Mouse (Mus musculus) small intestine, adult 2 months (tissue): ENCODE data around the gene Lin37. TPM values are rescaled to one million over a fixed set of nuclear protein-coding genes. Genes with fewer than 3 reads are reported as not detected.

Source experiments
- H3K27ac ChIP-seq: fragments of 200-500 bp; 2 replicates; pipeline ENCODE4 v1.5.1; 2012; ENCODE audit warnings: low read depth, low read length, control low read depth, inconsistent platforms; ENCODE audit not compliant: insufficient read depth
- H3K27me3 ChIP-seq: fragments of 200-500 bp; 2 replicates; pipeline ENCODE4 v1.6.1; 2012; ENCODE audit warnings: mild to moderate bottlenecking, moderate library complexity, low read length, inconsistent platforms; ENCODE audit not compliant: control insufficient read depth, insufficient read depth
- H3K36me3 ChIP-seq: fragments of 200-500 bp; 2 replicates; pipeline ENCODE4 v1.6.1; 2012; ENCODE audit warnings: mild to moderate bottlenecking, low read length, control low read depth, inconsistent platforms; ENCODE audit not compliant: control insufficient read depth, insufficient read depth
- H3K4me1 ChIP-seq: fragments of 200-500 bp; 2 replicates; pipeline ENCODE4 v1.6.1; 2012; ENCODE audit warnings: low read length, inconsistent platforms, mixed read lengths; ENCODE audit not compliant: control insufficient read depth, insufficient read depth, insufficient read length
- H3K4me3 ChIP-seq: fragments of 200-500 bp; 2 replicates; pipeline ENCODE4 v1.5.1; 2012; ENCODE audit warnings: low read depth, mild to moderate bottlenecking, control low read depth, inconsistent platforms, low read length, moderate library complexity
- CTCF ChIP-seq: fragments of 200-500 bp; IDR thresholded peaks from 2 replicates; pipeline ENCODE4 v1.5.1; 2012; ENCODE audit warnings: low read depth, mild to moderate bottlenecking, control low read depth, inconsistent platforms, low read length, moderate library complexity, mixed read lengths; ENCODE audit not compliant: insufficient replicate concordance, insufficient read length; ENCODE audit errors: extremely low read depth
- POLR2A ChIP-seq: fragments of 200-500 bp; IDR thresholded peaks from 2 replicates; pipeline ENCODE4 v1.6.1; 2012; ENCODE audit warnings: low read depth, mild to moderate bottlenecking, control low read depth, inconsistent platforms, low read length, moderate library complexity
- WGBS: fragments of 180-500 bp; shearing (Covaris S2); methylation state at CpG from one replicate; pipeline ENCODE4 v1.1.7; 2018; 5-methylcytosine and 5-hydroxymethylcytosine counted together
- polyA plus RNA-seq: library from polyadenylated mRNA; depleted of rRNA; stranded (reverse); fragments of >200 nt; gene quantifications from 2 replicates; pipeline ENCODE4 v1.2.3, GENCODE M21; 2012

Gene Lin37
- polyA plus RNA-seq, 1 experiment = 37.9 TPM

DNA sequence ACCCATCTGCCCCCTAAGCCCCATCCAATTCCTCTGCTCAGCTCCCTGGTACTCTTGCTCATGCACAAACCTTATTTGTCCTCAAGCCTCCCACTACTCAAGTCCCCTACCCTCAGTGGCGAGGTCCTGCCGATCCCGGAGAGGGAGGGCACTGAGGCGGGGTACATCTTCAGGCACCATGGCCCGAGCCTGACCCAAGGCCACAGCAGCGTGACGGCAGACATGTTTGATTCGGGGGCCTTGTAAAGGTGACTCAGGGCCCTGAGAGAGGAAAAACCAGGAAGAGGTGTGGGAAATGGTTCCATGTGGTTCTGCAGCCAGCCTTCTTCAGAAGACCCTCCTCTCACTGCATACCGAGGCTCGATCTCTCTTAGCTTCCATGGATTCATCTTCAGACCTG is 24.7 kb upstream of the Lin37 start:
- Histone ChIP-seq H3K27me3 (no peaks in the 10 kb centered on the region), H3K27ac (no peak overlapping the region), H3K36me3 (peaks cover 67% of the 10 kb centered on the region), H3K4me1 (peaks cover 3% of the 10 kb centered on the region; the same call in 1 of the 2 replicates), H3K4me3 (no peak overlapping the region)
- WGBS = 95% methylated on average over 10 of the region's 10 CpGs
- TF ChIP-seq POLR2A (no peak), CTCF (no peak)

DNA sequence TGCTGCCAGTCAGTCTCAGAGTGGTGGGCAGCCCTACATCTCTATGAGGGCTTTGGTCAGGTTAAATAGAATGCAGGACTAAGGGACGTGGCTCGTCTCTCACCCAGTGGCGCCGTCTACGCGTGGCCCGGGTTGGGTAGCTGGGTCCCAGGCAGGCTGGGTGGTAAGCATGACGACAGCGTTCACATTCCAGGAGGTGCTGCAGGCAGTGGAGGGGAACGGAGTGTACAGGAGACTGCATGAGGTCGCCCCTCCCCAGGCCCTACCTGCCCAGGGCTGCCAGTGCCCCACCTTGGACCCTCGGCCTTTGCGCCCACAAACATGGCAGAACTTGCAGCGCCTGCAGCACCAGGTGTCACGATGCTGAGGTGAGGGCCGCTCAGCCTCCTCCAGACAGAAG is 21.9 kb upstream of the Lin37 start:
- Histone ChIP-seq H3K27ac (no peak overlapping the region), H3K27me3 (no peaks in the 10 kb centered on the region), H3K4me1 (no peaks in the 10 kb centered on the region), H3K4me3 (no peak overlapping the region), H3K36me3 (peaks cover 93% of the 10 kb centered on the region)
- 95% methylated on average over 16 of the region's 16 CpGs for WGBS
- TF ChIP-seq CTCF (no peak), POLR2A (no peak)

DNA sequence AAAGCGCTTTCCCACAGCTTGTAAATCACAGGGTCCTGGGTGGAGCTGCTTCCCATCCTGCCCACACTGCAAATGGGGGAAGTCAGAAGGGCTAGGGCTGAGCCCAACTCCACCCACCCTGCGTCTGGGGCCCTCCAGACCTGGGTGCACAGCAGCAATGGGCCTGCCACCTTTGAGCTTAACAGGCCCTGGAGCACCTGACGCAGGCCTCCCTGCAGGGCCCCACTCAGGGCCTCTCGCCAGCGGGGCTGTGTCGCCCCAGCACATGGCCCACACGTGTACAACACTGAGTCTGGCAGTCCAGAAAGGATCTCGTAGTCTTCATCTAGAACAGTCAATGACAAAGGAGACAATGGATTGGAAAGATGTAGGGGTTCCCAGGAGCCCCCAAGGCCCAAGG is 20.3 kb upstream of the Lin37 start:
- Histone ChIP-seq H3K4me3 (no peak overlapping the region), H3K4me1 (no peaks in the 10 kb centered on the region), H3K36me3 (peaks cover 95% of the 10 kb centered on the region), H3K27me3 (no peaks in the 10 kb centered on the region), H3K27ac (no peak overlapping the region)
- no peak for TF ChIP-seq POLR2A
- no peak for TF ChIP-seq CTCF
- WGBS = 81% methylated on average over 8 of the region's 8 CpGs

DNA sequence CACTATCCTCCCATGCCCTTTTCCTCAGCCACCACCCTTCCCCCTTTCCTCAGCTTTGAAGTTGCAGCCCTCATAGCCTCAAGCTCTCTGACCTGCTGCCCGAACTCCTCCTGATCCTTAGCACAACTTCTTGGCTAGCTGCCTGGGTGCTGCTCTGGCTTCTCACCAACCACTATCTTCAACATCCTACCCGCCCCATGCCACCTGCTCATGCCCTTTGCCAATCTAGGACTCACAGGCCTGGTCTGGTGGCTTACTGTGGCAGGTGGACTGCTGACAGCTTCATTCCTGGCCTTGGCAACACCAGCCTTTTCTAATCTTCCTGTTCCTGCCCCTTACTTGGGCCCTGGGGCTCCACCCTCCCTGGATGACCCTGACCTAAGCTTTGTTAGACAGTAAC is 13.3 kb upstream of the Lin37 start:
- Histone ChIP-seq H3K36me3 (peaks cover 86% of the 10 kb centered on the region), H3K27me3 (no peaks in the 10 kb centered on the region), H3K4me3 (no peak overlapping the region), H3K27ac (peak overlapping the region; percentile 13; the same call in 1 of the 2 replicates), H3K4me1 (no peaks in the 10 kb centered on the region)
- whole genome bisulfite sequencing = 16% methylated on average over 2 of the region's 2 CpGs
- TF ChIP-seq CTCF (no peak), POLR2A (no peak)

DNA sequence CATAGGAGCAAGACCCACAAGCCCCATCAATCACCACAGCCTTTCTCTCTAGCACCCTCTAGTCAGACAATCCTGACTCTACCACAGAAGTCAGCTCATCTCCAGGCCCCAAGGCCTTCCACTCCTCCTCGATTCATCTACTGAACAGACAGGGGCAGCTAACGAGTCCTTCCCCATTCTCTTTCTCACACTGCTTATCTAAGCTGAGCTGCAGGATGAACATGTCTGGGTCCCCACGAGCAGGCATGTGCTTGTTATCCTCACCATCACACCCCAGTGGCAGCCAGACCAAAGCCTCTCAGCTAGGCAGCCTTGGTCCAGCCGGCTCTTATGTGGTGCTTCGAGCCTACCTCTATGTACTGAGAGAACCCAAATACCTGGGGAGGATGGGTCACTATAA is 12.8 kb upstream of the Lin37 start:
- H3K27ac ChIP-seq = peak overlapping the region; percentile 3; the same call in 1 of the 2 replicates
- 35% methylated on average over 5 of the region's 5 CpGs for WGBS
- no peaks in the 10 kb centered on the region for H3K4me1 ChIP-seq
- no peak for TF ChIP-seq CTCF
- TF ChIP-seq POLR2A = no peak
- peaks cover 84% of the 10 kb centered on the region for H3K36me3 ChIP-seq
- H3K27me3 ChIP-seq = no peaks in the 10 kb centered on the region
- H3K4me3 ChIP-seq = no peak overlapping the region

DNA sequence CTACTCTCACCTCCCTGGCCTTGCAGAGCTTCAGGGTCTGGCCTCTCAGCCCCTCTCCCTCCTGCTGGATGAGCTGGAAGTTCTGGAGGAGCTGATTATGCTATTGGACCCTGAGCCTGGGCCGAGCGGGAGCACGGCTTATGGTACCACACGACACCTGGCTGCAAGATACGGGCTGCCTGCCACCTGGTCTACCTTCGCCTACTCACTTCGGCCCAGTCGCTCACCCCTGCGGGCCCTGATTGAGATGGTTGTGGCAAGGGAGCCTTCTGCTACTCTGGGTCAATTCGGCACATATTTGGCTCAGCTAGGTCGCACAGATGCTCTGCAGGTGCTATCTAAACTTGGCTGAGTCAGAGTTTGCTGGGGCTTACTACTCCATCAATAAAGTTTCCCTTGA is 7.9 kb upstream of the Lin37 start:
- 86% methylated on average over 11 of the region's 11 CpGs for WGBS
- Histone ChIP-seq H3K27ac (no peak overlapping the region), H3K4me3 (no peak overlapping the region), H3K4me1 (peaks cover 4% of the 10 kb centered on the region; the same call in 1 of the 2 replicates), H3K27me3 (no peaks in the 10 kb centered on the region), H3K36me3 (peaks cover 43% of the 10 kb centered on the region)
- TF ChIP-seq CTCF = no peak
- TF ChIP-seq POLR2A = no peak

DNA sequence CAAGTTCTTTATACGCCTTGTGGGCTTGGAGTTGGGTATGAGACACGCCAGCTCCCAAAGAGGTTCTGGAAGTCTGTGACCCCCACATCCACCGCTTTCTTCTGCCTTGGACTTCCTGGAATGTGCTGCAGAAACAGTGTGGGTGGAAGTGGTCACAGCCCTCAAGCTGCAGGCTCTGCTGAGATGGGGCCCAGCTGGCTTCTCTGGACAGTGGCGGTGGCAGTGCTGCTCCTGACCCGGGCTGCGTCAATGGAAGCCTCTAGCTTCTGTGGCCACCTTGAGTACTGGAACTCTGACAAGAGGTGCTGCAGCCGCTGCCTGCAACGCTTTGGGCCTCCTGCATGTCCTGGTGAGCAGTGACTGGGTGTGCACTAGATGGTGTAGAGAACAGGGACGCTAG is 6.4 kb upstream of the Lin37 start:
- 77% methylated on average over 9 of the region's 9 CpGs for WGBS

More for the DNA sequence above, 6.4 kb upstream of the Lin37 start:
- TF ChIP-seq POLR2A (no peak), CTCF (no peak)
- Histone ChIP-seq H3K27me3 (no peaks in the 10 kb centered on the region), H3K4me1 (peaks cover 4% of the 10 kb centered on the region; the same call in 1 of the 2 replicates), H3K27ac (no peak overlapping the region), H3K36me3 (peaks cover 33% of the 10 kb centered on the region), H3K4me3 (peak overlapping the region; percentile 10)
